Mouse (Mus musculus) lung, postnatal 0 days (tissue): ENCODE data around the gene Elmo2. TPM values are rescaled to one million over a fixed set of nuclear protein-coding genes. Genes with fewer than 3 reads are reported as not detected.

Experiments
- ATAC-seq: fragments of 200-750 bp; cut with Nextera tagmentation; 2 replicates; pipeline ENCODE4 v1.8.0; 2017; ENCODE audit warnings: moderate library complexity
- DNase-seq: peaks from one replicate; pipeline ENCODE4 v3.0.0-alpha.2; 2016; ENCODE audit warnings: low spot score
- H3K27ac ChIP-seq: fragments of 300-500 bp; sonication (generic); 2 replicates; pipeline ENCODE4 v1.5.1; 2014; ENCODE audit warnings: antibody characterized with exemption, mild to moderate bottlenecking, low read length, mixed read lengths
- H3K27me3 ChIP-seq: fragments of 300-500 bp; sonication (generic); replicated peaks from 2 replicates; pipeline ENCODE4 v1.6.1; 2014; ENCODE audit warnings: low read length, mixed read lengths; ENCODE audit not compliant: insufficient read depth
- H3K36me3 ChIP-seq: fragments of 300-500 bp; sonication (generic); 2 replicates; pipeline ENCODE4 v1.6.1; 2014; ENCODE audit warnings: low read length, mixed read lengths; ENCODE audit not compliant: insufficient read depth
- H3K4me1 ChIP-seq: fragments of 300-500 bp; sonication (generic); 2 replicates; pipeline ENCODE4 v1.6.1; 2014; ENCODE audit warnings: antibody characterized with exemption, low read depth, low read length, mixed read lengths; ENCODE audit not compliant: insufficient read depth
- H3K4me2 ChIP-seq: fragments of 300-500 bp; sonication (generic); replicated peaks from 2 replicates; pipeline ENCODE4 v1.6.1; 2014; ENCODE audit warnings: low read depth, mild to moderate bottlenecking, low read length, moderate library complexity, mixed read lengths
- H3K4me3 ChIP-seq: fragments of 300-500 bp; sonication (generic); 2 replicates; pipeline ENCODE4 v1.5.1; 2014; ENCODE audit warnings: low read depth, low read length
- H3K9ac ChIP-seq: fragments of 300-500 bp; sonication (generic); replicated peaks from 2 replicates; pipeline ENCODE4 v1.6.1; 2014; ENCODE audit warnings: low read depth, mild to moderate bottlenecking
- H3K9me3 ChIP-seq: fragments of 300-500 bp; sonication (generic); 2 replicates; pipeline ENCODE4 v1.6.1; 2016; ENCODE audit warnings: low read length, mixed read lengths
- CTCF ChIP-seq: IDR thresholded peaks from 2 replicates; pipeline ENCODE4 v1.5.1; 2016; ENCODE audit warnings: antibody characterized with exemption, mild to moderate bottlenecking
- EP300 ChIP-seq: IDR thresholded peaks from 2 replicates; pipeline ENCODE4 v1.6.1; 2016; ENCODE audit warnings: antibody characterized with exemption, mild to moderate bottlenecking, control low read depth
- WGBS: fragments of 180-500 bp; shearing (Covaris S2); extraction: QIAGEN DNeasy Blood & Tissue Kit; methylation state at CpG from one replicate; pipeline ENCODE4 v1.1.7; 2014; 5-methylcytosine and 5-hydroxymethylcytosine counted together
- polyA plus RNA-seq: library from polyadenylated mRNA; unstranded; fragments of >200 nt; fragmentation: Nextera tagmentation; extraction: Ambion mirVana; gene quantifications from 2 replicates; pipeline ENCODE4 v1.2.1, GENCODE M21; 2015

Elmo2 gene
- polyA plus RNA-seq, 1 experiment from 2014 or later, result 66.4 TPM

DNA sequence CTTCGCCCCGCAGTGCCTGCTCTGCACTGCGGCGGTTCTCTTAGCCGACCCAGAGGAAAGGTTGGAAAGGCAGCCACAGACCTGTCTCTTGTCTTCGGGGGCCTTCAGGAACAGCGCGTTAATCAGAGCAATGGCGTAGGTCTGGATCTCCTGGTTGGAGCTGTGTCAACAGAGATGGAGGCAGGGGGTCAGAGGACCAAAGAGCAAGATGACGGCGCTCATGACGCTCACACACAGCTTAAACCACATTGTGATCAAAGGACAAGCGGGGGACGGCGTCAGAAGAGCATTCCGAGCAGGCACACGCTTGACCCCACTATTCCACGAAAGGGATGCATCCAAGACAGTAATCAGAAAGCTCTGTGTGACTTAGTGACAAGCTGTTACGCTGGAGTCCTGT lies 21.5 kb downstream of the Elmo2 start:
- H3K4me1 ChIP-seq, result no peaks in the 10 kb centered on the region
- no peak overlapping the region for H3K9ac ChIP-seq
- H3K36me3 ChIP-seq, result peaks cover 33% of the 10 kb centered on the region; the same call in 1 of the 2 replicates
- no peaks in the 10 kb centered on the region for H3K9me3 ChIP-seq
- H3K27me3 ChIP-seq, result no peaks in the 10 kb centered on the region
- H3K4me3 ChIP-seq, result no peak overlapping the region
- H3K4me2 ChIP-seq, result no peak overlapping the region
- H3K27ac ChIP-seq, result no peak overlapping the region
- TF ChIP-seq EP300 (no peak), CTCF (no peak)
- WGBS, result 79% methylated on average over 19 of the region's 19 CpGs
- no peak for ATAC-seq
- DNase-seq, result no peak

- Histone ChIP-seq H3K9ac (no peak overlapping the region), H3K9me3 (no peaks in the 10 kb centered on the region), H3K27ac (no peak overlapping the region), H3K4me3 (no peak overlapping the region), H3K36me3 (peaks cover 28% of the 10 kb centered on the region; the same call in 1 of the 2 replicates), H3K4me1 (no peaks in the 10 kb centered on the region), H3K27me3 (no peaks in the 10 kb centered on the region), H3K4me2 (no peak overlapping the region)
- DNase-seq, result no peak
- WGBS, result 88% methylated on average over 6 of the region's 6 CpGs
- no peak for TF ChIP-seq CTCF
- no peak for TF ChIP-seq EP300
- ATAC-seq, result no peak
Measured at GRCm38 (mm10) chr2:165303354-165304012, 22.8 kb downstream of the Elmo2 start.

- H3K4me2 ChIP-seq, result no peak overlapping the region
Measured at GRCm38 (mm10) chr2:165301409-165301808, 24.9 kb downstream of the Elmo2 start.

DNA sequence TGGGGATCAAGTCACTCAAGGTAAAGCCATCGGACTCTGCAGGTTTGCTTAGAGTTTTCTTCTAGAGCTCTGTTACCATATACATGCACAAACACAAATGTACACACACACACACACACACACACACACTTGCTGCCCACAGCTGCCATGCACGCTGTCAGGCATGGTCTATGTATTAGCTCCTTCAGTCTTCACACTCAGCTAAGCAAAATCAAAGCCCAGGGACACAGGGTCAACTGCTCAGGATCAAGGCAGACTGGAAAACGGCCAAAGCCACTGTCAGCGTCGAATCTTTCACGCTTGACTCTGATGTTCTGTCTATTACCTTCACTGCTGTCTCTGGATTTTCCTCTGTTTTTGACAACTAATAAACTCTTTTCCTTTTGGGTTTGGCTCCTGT lies 25.4 kb downstream of the Elmo2 start:
- H3K9me3 ChIP-seq, result no peaks in the 10 kb centered on the region
- no peaks in the 10 kb centered on the region for H3K27me3 ChIP-seq
- H3K4me3 ChIP-seq, result no peak overlapping the region
- no peak overlapping the region for H3K27ac ChIP-seq
- H3K36me3 ChIP-seq, result peaks cover 36% of the 10 kb centered on the region
- WGBS, result 82% methylated on average over 6 of the region's 6 CpGs
- H3K4me2 ChIP-seq, result no peak overlapping the region
- ATAC-seq (no peak), DNase-seq (no peak)
- TF ChIP-seq CTCF (no peak), EP300 (no peak)
- H3K9ac ChIP-seq, result no peak overlapping the region
- no peaks in the 10 kb centered on the region for H3K4me1 ChIP-seq

More at GRCm38 (mm10) chr2:165301409-165301808, 24.9 kb downstream of the Elmo2 start:
- no peak overlapping the region for H3K27ac ChIP-seq
- peaks cover 36% of the 10 kb centered on the region for H3K36me3 ChIP-seq
- WGBS, result 53% methylated on average over 3 of the region's 3 CpGs
- DNase-seq (peak; percentile 38), ATAC-seq (peak; percentile 55)
- H3K27me3 ChIP-seq, result no peaks in the 10 kb centered on the region
- H3K4me3 ChIP-seq, result no peak overlapping the region
- H3K9ac ChIP-seq, result no peak overlapping the region
- no peaks in the 10 kb centered on the region for H3K4me1 ChIP-seq
- H3K9me3 ChIP-seq, result no peaks in the 10 kb centered on the region
- no peak for TF ChIP-seq EP300
- TF ChIP-seq CTCF, result no peak; the same call in 1 of the 2 replicates

DNA sequence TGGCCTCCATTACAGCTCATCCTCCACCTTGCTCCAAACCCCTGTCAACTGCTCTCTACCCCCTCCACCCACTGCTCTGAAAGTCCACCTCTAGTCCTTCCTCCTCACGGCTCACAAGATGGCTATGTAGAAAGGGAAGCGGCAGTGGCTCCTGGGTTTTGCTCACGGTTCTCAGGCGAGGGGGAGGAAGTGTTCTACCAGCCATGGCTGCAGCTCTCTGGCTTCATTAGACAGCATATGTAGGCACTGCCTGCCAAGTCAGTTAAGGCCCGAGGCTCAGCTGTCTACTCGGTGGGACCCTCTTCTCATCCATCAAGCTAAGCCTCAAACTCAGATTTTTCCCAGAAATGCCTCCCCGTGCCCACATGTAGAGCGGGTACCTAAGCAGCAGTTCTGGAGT lies 25.9 kb downstream of the Elmo2 start:
- Histone ChIP-seq H3K9ac (no peak overlapping the region), H3K4me1 (no peaks in the 10 kb centered on the region), H3K27ac (no peak overlapping the region), H3K4me3 (no peak overlapping the region), H3K36me3 (peaks cover 36% of the 10 kb centered on the region), H3K9me3 (no peaks in the 10 kb centered on the region), H3K4me2 (no peak overlapping the region), H3K27me3 (no peaks in the 10 kb centered on the region)
- no peak for ATAC-seq
- TF ChIP-seq CTCF, result no peak
- TF ChIP-seq EP300, result no peak
- no peak for DNase-seq
- 81% methylated on average over 8 of the region's 8 CpGs for WGBS

DNA sequence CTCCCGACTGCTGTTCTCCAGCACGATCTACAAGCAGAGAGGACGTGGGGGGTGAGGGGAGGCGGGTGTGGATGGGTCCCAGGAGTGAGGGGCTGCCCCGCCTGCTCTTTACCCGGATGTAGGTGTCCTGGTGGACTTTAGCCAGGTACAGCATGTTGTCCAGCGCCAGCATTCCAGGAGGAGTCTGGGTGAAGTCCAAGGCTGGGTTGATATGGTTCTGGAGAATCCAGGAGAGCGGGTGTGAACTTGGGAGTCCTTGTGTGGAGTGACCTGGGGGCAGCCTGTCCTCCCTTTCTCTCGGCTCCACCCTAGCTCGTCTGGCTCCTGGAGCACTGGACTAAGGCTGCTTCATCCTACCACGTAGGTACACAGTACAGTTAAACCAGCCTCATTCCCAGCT lies 28.9 kb downstream of the Elmo2 start:
- peaks cover 31% of the 10 kb centered on the region for H3K36me3 ChIP-seq
- no peak overlapping the region for H3K4me2 ChIP-seq
- WGBS, result 87% methylated on average over 11 of the region's 11 CpGs
- H3K4me1 ChIP-seq, result no peaks in the 10 kb centered on the region
- no peak overlapping the region for H3K27ac ChIP-seq
- H3K27me3 ChIP-seq, result no peaks in the 10 kb centered on the region
- no peak overlapping the region for H3K4me3 ChIP-seq
- TF ChIP-seq CTCF (no peak), EP300 (no peak)
- H3K9ac ChIP-seq, result no peak overlapping the region
- ATAC-seq (no peak), DNase-seq (no peak)
- no peaks in the 10 kb centered on the region for H3K9me3 ChIP-seq

- ATAC-seq, result no peak
- Histone ChIP-seq H3K36me3 (peaks cover 35% of the 10 kb centered on the region), H3K9me3 (no peaks in the 10 kb centered on the region), H3K9ac (no peak overlapping the region), H3K27me3 (no peaks in the 10 kb centered on the region), H3K4me2 (no peak overlapping the region), H3K27ac (no peak overlapping the region), H3K4me1 (no peaks in the 10 kb centered on the region), H3K4me3 (no peak overlapping the region)
- no peak for DNase-seq
- WGBS, result 87% methylated on average over 18 of the region's 18 CpGs
- no peak for TF ChIP-seq EP300
- TF ChIP-seq CTCF, result no peak
Measured at GRCm38 (mm10) chr2:165296571-165296970, 29.7 kb downstream of the Elmo2 start.
